Mouse (Mus musculus) cerebellum, adult 2 months (tissue): Measurements from ENCODE around the gene Mybl2. TPM values are rescaled to one million over a fixed set of nuclear protein-coding genes. Genes with fewer than 3 reads are reported as not detected.
A peak's percentile ranks its signal among the peaks of the same experiment; 100 is the strongest.

Source experiments
- DNase-seq, 2 experiments: peaks; one replicate each; pipeline ENCODE4 v3.0.0; 2021
- H3K27ac ChIP-seq: fragments of 200-500 bp; 2 replicates; pipeline ENCODE4 v1.5.1; 2012; ENCODE audit warnings: low read length, control low read depth, inconsistent platforms; ENCODE audit not compliant: insufficient read depth
- H3K27me3 ChIP-seq: fragments of 200-500 bp; 2 replicates; pipeline ENCODE4 v1.6.1; 2012; ENCODE audit warnings: inconsistent platforms, mild to moderate bottlenecking, low read length, moderate library complexity; ENCODE audit not compliant: control insufficient read depth, insufficient read depth
- H3K4me1 ChIP-seq: fragments of 200-500 bp; 2 replicates; pipeline ENCODE4 v1.6.1; 2011; ENCODE audit warnings: low read length; ENCODE audit not compliant: control insufficient read depth, insufficient read depth
- H3K4me3 ChIP-seq: fragments of 200-500 bp; replicated peaks from 2 replicates; pipeline ENCODE3; 2011; ENCODE audit warnings: mild to moderate bottlenecking, low read depth, low read length, control low read depth; ENCODE audit not compliant: insufficient read depth
- CTCF ChIP-seq: fragments of 200-500 bp; IDR thresholded peaks from 2 replicates; pipeline ENCODE4 v1.5.1; 2011; ENCODE audit warnings: low read depth, mild to moderate bottlenecking, control low read depth, low read length, moderate library complexity, borderline replicate concordance; ENCODE audit not compliant: insufficient read depth
- POLR2A ChIP-seq: fragments of 200-500 bp; IDR thresholded peaks from 2 replicates; pipeline ENCODE4 v1.6.1; 2011; ENCODE audit warnings: low read length, control low read depth, borderline replicate concordance; ENCODE audit not compliant: insufficient read depth
- WGBS: fragments of 180-500 bp; shearing (Covaris S2); methylation state at CpG from one replicate; pipeline ENCODE4 v1.1.7; 2018; 5-methylcytosine and 5-hydroxymethylcytosine counted together
- polyA plus RNA-seq: library from polyadenylated mRNA; depleted of rRNA; stranded (reverse); fragments of >200 nt; gene quantifications from 2 replicates; pipeline ENCODE4 v1.2.3, GENCODE M21; 2012

Gene Mybl2
- polyA plus RNA-seq, 1 experiment = 1.6 TPM

DNA sequence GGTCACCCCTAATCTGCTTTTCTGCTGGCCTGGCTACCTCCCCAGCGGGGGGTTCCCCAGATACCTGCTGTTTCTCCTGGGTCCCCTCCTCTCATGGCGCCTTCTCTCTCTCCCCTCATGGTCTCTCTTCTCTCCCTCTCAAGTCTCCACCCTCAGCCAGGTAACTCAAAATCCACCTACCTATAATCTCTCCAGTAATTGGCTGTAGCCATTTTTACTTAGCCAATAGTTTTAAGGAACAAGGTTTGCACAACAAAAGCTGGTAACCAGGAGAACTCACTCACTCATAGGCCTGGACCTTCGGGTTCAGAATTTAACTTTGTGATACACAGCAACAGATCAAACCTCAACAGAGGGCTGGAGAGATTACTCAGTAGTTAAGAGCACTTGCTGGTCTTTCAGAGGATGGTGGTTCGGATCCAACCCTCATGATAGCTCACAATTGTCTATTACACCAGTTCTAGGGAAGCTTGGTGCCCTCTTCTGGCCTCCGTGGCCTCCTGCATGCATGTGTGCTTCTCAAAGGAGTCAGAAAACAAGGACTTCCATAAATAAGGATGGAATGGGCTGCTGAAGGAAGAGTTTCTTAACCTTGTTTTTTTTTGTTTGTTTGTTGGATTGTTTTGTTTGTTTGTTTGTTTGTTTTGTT, 35.1 kb downstream of the Mybl2 start:
- WGBS = 75% methylated on average over 5 of the region's 5 CpGs
- Histone ChIP-seq H3K27me3 (no peaks in the 10 kb centered on the region), H3K4me1 (no peaks in the 10 kb centered on the region), H3K4me3 (no peak overlapping the region), H3K27ac (no peak overlapping the region)
- no peak for DNase-seq
- peak; percentile 8; the same call in 1 of the 2 replicates for TF ChIP-seq CTCF
- TF ChIP-seq POLR2A = no peak

DNA sequence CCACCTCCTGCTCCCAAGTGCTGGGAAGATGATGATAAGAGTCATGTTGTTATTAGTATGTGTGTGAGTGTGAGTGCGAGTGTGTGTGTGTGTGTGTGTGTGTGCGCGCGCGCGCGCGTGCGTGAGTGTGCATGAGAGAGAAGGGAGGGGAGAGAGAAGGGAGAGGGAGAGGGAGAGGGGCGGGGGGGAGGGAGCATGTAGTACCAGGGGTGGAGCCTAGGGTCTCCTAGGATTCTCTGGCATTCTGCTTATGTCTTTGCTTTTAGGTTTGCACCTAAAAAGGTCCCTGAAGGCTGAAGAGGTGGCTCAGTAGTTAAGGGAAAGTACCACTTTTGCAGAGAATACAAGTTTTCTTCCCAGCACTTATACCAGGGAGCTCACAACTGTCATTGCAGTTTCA, 40.4 kb downstream of the Mybl2 start:
- 87% methylated on average over 10 of the region's 10 CpGs for WGBS
- TF ChIP-seq POLR2A (no peak), CTCF (no peak)
- DNase-seq = no peak
- Histone ChIP-seq H3K4me1 (no peaks in the 10 kb centered on the region), H3K4me3 (no peak overlapping the region), H3K27ac (no peak overlapping the region), H3K27me3 (no peaks in the 10 kb centered on the region)

- Histone ChIP-seq H3K4me3 (no peak overlapping the region), H3K27ac (no peak overlapping the region)
- WGBS = 78% methylated on average over 3 of the region's 3 CpGs
Observed at GRCm38 (mm10) chr2:163095784-163096183, 41.3 kb downstream of the Mybl2 start.

GRCm38 (mm10) chr2:163099919-163100318, 45.4 kb downstream of the Mybl2 start:
- Histone ChIP-seq H3K27me3 (no peaks in the 10 kb centered on the region), H3K27ac (no peak overlapping the region), H3K4me3 (no peak overlapping the region), H3K4me1 (peaks cover 6% of the 10 kb centered on the region; the same call in 1 of the 2 replicates)
- 38% methylated on average over 8 of the region's 8 CpGs for WGBS
- DNase-seq = no peak
- TF ChIP-seq CTCF = no peak
- no peak for TF ChIP-seq POLR2A

More at GRCm38 (mm10) chr2:163095784-163096183, 41.3 kb downstream of the Mybl2 start:
- Histone ChIP-seq H3K27me3 (no peaks in the 10 kb centered on the region), H3K4me1 (no peaks in the 10 kb centered on the region)
- no peak for TF ChIP-seq POLR2A
- no peak for TF ChIP-seq CTCF
- DNase-seq = no peak

GRCm38 (mm10) chr2:163100551-163100950, 46.1 kb downstream of the Mybl2 start:
- peaks cover 6% of the 10 kb centered on the region; the same call in 1 of the 2 replicates for H3K4me1 ChIP-seq
- no peak for TF ChIP-seq POLR2A
- TF ChIP-seq CTCF = no peak
- no peak overlapping the region for H3K4me3 ChIP-seq
- no peak overlapping the region for H3K27ac ChIP-seq
- DNase-seq = no peak
- 91% methylated on average over 5 of the region's 5 CpGs for WGBS
- no peaks in the 10 kb centered on the region for H3K27me3 ChIP-seq

DNA sequence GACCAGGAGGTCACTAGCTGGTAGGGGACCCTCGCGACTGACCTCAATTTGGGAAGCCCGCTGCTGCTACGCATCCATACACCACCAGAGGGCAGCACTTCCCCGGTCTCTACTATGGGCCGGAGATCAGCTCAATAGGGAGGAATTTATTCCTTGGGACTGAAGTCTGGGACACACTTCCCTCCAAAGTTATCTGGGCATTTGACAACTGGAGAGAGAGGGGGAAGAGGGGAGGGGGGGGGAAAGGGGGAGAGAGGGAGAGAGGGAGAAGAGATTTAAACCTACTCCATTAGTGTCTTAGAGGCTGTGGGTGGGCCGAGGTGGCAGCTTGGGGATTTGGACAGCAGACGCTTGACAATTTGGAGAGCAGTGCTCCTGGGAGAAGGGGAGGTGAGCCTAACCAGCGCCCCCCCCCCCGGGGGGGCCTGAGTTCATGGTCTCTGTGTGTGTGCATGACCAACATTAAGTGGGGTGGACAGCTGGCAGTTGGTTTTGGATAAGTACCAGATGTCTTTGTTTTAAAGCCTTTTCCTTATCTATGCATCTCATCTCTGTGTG, 47.2 kb downstream of the Mybl2 start:
- no peak overlapping the region for H3K27ac ChIP-seq
- peaks cover 6% of the 10 kb centered on the region; the same call in 1 of the 2 replicates for H3K4me1 ChIP-seq
- peak; percentile 29 to 58 for DNase-seq
- no peak overlapping the region for H3K4me3 ChIP-seq
- peak; percentile 85 for TF ChIP-seq CTCF
- TF ChIP-seq POLR2A = no peak
- no peaks in the 10 kb centered on the region for H3K27me3 ChIP-seq
- 2% methylated on average over 10 of the region's 10 CpGs for WGBS

GRCm38 (mm10) chr2:163102216-163102615, 47.7 kb downstream of the Mybl2 start:
- Histone ChIP-seq H3K27me3 (no peaks in the 10 kb centered on the region), H3K27ac (no peak overlapping the region), H3K4me3 (no peak overlapping the region), H3K4me1 (peaks cover 6% of the 10 kb centered on the region; the same call in 1 of the 2 replicates)
- no peak for DNase-seq
- WGBS = 16% methylated on average over 7 of the region's 7 CpGs
- TF ChIP-seq POLR2A = no peak
- TF ChIP-seq CTCF = no peak
